Mouse (Mus musculus) embryonic stem cell, embryonic (primary cell): ENCODE measurements around the gene Cx3cr1.

Source experiments
- CTCF ChIA-PET, 4 experiments: fragments of 300-600 bp in 2 of 4; fragments of 350-600 bp in 2 of 4; sonication (Branson Sonifier 250); formaldehyde crosslinking; loops; one replicate each; lab custom pipeline; 2022; ENCODE audit warnings: inconsistent platforms in 2 of 4; lab: Charles Lee
- POLR2A ChIA-PET, 4 experiments: fragments of 300-600 bp in 2 of 4; fragments of 350-600 bp in 2 of 4; sonication (Branson Sonifier 250); formaldehyde crosslinking; loops; one replicate each; lab custom pipeline; 2022; ENCODE audit warnings: antibody characterized with exemption in 4 of 4, inconsistent platforms in 1 of 4; lab: Charles Lee

The Cx3cr1 gene

GRCm38 (mm10) chr9:120001945-120002725 is 67.5 kb downstream of the Cx3cr1 start:
- POLR2A ChIA-PET: interaction anchor here (0.7 to 11.1 kb wide), 42 partner anchors 8 to 1806 kb away, joined by 3 to 173 read pairs (median 5); partner anchors contain the start of genes Csrnp1 (in 4 of the 4), Mobp (in 2 of the 4), Rpsa (in 2 of the 4) and Gorasp1 (in 1 of the 4)

GRCm38 (mm10) chr9:120000761-120001160 is 68.9 kb downstream of the Cx3cr1 start:
- ChIA-PET POLR2A (interaction anchor here in 3 of 4 experiments (0.5 to 11.1 kb wide), 7 partner anchors 9 to 126 kb away, joined by 3 to 173 read pairs (median 3); partner anchors contain the start of genes Csrnp1 (in 2 of the 3) and Rpsa (in 1 of the 3)), CTCF (interaction anchor here in 2 of 4 experiments (0.6 to 2.4 kb wide), 5 partner anchors 26 to 115 kb away, joined by 3 to 8 read pairs (median 4); no protein-coding TSS in a partner anchor)

More at GRCm38 (mm10) chr9:120001945-120002725, 67.5 kb downstream of the Cx3cr1 start:
- CTCF ChIA-PET: interaction anchor here in 3 of 4 experiments (0.5 to 3.8 kb wide), 17 partner anchors 9 to 904 kb away, joined by 3 to 25 read pairs (median 4); no protein-coding TSS in a partner anchor

- CTCF ChIA-PET: interaction anchor here in 2 of 4 experiments (1.0 to 1.3 kb wide), 2 partner anchors 25 kb away, joined by 3 to 4 read pairs; no protein-coding TSS in a partner anchor
- POLR2A ChIA-PET: interaction anchor here in 2 of 4 experiments (1.3 to 11.1 kb wide), 3 partner anchors 15 to 22 kb away, joined by 5 to 173 read pairs (median 48); partner anchors contain the start of gene Csrnp1 (in 2 of the 2)
Measured at GRCm38 (mm10) chr9:119999636-120000035, 70.0 kb downstream of the Cx3cr1 start.

- ChIA-PET CTCF (no interaction called here), POLR2A (interaction anchor here in 3 of 4 experiments (0.6 to 11.1 kb wide), 8 partner anchors 9 to 501 kb away, joined by 3 to 173 read pairs (median 4); partner anchors contain the start of gene Csrnp1 (in 2 of the 3))
Measured at GRCm38 (mm10) chr9:119998776-119999175, 70.9 kb downstream of the Cx3cr1 start.

GRCm38 (mm10) chr9:119996080-119996479 is 73.6 kb downstream of the Cx3cr1 start:
- POLR2A ChIA-PET: interaction anchor here in 1 of 4 experiments (1.2 kb wide), 1 partner anchor 12 kb away, joined by 4 read pairs; the partner anchor contains the start of gene Csrnp1

GRCm38 (mm10) chr9:119994207-119994606 is 75.5 kb downstream of the Cx3cr1 start:
- ChIA-PET CTCF (interaction anchor here in 2 of 4 experiments (0.9 to 1.8 kb wide), 2 partner anchors 20 kb away, joined by 3 to 5 read pairs; no protein-coding TSS in a partner anchor), POLR2A (interaction anchor here (0.6 to 3.0 kb wide), 22 partner anchors 8 to 133 kb away, joined by 3 to 66 read pairs (median 5); partner anchors contain the start of gene Csrnp1 (in 3 of the 4))

More at GRCm38 (mm10) chr9:119996080-119996479, 73.6 kb downstream of the Cx3cr1 start:
- CTCF ChIA-PET: no interaction called here

GRCm38 (mm10) chr9:119993092-119993844 is 76.4 kb downstream of the Cx3cr1 start:
- ChIA-PET POLR2A (interaction anchor here (0.7 to 3.0 kb wide), 17 partner anchors 9 to 206 kb away, joined by 3 to 66 read pairs (median 5); partner anchors contain the start of gene Csrnp1 (in 3 of the 4)), CTCF (interaction anchor here in 1 of 4 experiments (1.8 kb wide), 1 partner anchor 19 kb away, joined by 5 read pairs; no protein-coding TSS in a partner anchor)

GRCm38 (mm10) chr9:119991310-119991709 is 78.4 kb downstream of the Cx3cr1 start:
- ChIA-PET POLR2A (interaction anchor here in 3 of 4 experiments (0.5 to 1.6 kb wide), 16 partner anchors 9 to 1486 kb away, joined by 3 to 11 read pairs (median 3); no protein-coding TSS in a partner anchor), CTCF (interaction anchor here (0.6 to 1.2 kb wide), 7 partner anchors 17 to 1502 kb away, joined by 3 to 6 read pairs (median 4); no protein-coding TSS in a partner anchor)

- CTCF ChIA-PET: interaction anchor here in 1 of 4 experiments (0.6 to 2.6 kb wide), 3 partner anchors 14 to 19 kb away, joined by 3 to 19 read pairs (median 3); no protein-coding TSS in a partner anchor
- POLR2A ChIA-PET: interaction anchor here in 3 of 4 experiments (0.6 to 10.2 kb wide), 17 partner anchors 9 to 359 kb away, joined by 3 to 173 read pairs (median 4); partner anchors contain the start of genes Gorasp1 (in 1 of the 3), Mobp (in 1 of the 3), Rpsa (in 1 of the 3) and Ttc21a (in 1 of the 3)
Measured at GRCm38 (mm10) chr9:119988304-119988703, 81.4 kb downstream of the Cx3cr1 start.

- ChIA-PET CTCF (interaction anchor here in 3 of 4 experiments (0.7 to 4.0 kb wide), 5 partner anchors 12 to 25 kb away, joined by 3 to 47 read pairs (median 10); no protein-coding TSS in a partner anchor), POLR2A (interaction anchor here in 3 of 4 experiments (0.6 to 10.2 kb wide), 14 partner anchors 8 to 142 kb away, joined by 3 to 173 read pairs (median 12); partner anchors contain the start of gene Rpsa (in 1 of the 3))
Measured at GRCm38 (mm10) chr9:119985881-119986574, 83.7 kb downstream of the Cx3cr1 start.

GRCm38 (mm10) chr9:119984536-119985011 is 85.1 kb downstream of the Cx3cr1 start, which contains the start of gene Csrnp1:
TSS of gene Csrnp1 (minus strand) at chr9:119984658.
- POLR2A ChIA-PET: interaction anchor here (0.5 to 10.2 kb wide), 58 partner anchors 9 to 932 kb away, joined by 3 to 173 read pairs (median 5); partner anchors contain the start of genes Mobp (in 2 of the 4), Rpsa (in 2 of the 4), Gorasp1 (in 1 of the 4) and Slc25a38 (in 1 of the 4)
- CTCF ChIA-PET: interaction anchor here (1.0 to 4.0 kb wide), 9 partner anchors 10 to 89 kb away, joined by 3 to 47 read pairs (median 4); no protein-coding TSS in a partner anchor

- ChIA-PET CTCF (interaction anchor here (0.6 to 4.0 kb wide), 12 partner anchors 10 to 358 kb away, joined by 3 to 47 read pairs (median 4); no protein-coding TSS in a partner anchor), POLR2A (interaction anchor here (0.6 to 10.2 kb wide), 72 partner anchors 9 to 1383 kb away, joined by 3 to 173 read pairs (median 4); partner anchors contain the start of genes Rpsa (in 3 of the 4), Mobp (in 2 of the 4), Gorasp1 (in 1 of the 4) and Slc25a38 (in 1 of the 4))
Measured at GRCm38 (mm10) chr9:119983585-119984535, 85.8 kb downstream of the Cx3cr1 start.

- ChIA-PET CTCF (interaction anchor here in 2 of 4 experiments (1.0 to 4.0 kb wide), 5 partner anchors 9 to 90 kb away, joined by 3 to 47 read pairs (median 4); no protein-coding TSS in a partner anchor), POLR2A (interaction anchor here (0.7 to 10.2 kb wide), 30 partner anchors 8 to 589 kb away, joined by 3 to 173 read pairs (median 6); partner anchors contain the start of genes Rpsa (in 2 of the 4) and Mobp (in 1 of the 4))
Measured at GRCm38 (mm10) chr9:119982956-119983551, 86.6 kb downstream of the Cx3cr1 start.
